Mouse (Mus musculus) intestine, embryonic 14.5 days (tissue): Measurements from ENCODE around the gene Cdc42bpb. TPM values are rescaled to one million over a fixed set of nuclear protein-coding genes. Genes with fewer than 3 reads are reported as not detected.

Source experiments
- ATAC-seq: fragments of 200-750 bp; cut with Nextera tagmentation; replicated peaks from 2 replicates; pipeline ENCODE4 v1.8.0; 2017; ENCODE audit warnings: low read depth, moderate number of reproducible peaks, moderate TSS enrichment, moderate library complexity; ENCODE audit not compliant: low FRiP score, low TSS enrichment
- DNase-seq: peaks from one replicate; pipeline ENCODE4 v3.0.0-alpha.2; 2018; ENCODE audit warnings: low spot score
- H3K27ac ChIP-seq: fragments of 300-500 bp; sonication (generic); 2 replicates; pipeline ENCODE4 v1.5.1; 2014; ENCODE audit warnings: low read depth, mild to moderate bottlenecking, control low read depth
- H3K27me3 ChIP-seq: fragments of 300-500 bp; sonication (generic); replicated peaks from 2 replicates; pipeline ENCODE4 v1.6.1; 2014; ENCODE audit warnings: low read length, control low read depth; ENCODE audit not compliant: control insufficient read depth, insufficient read depth
- H3K36me3 ChIP-seq: fragments of 300-500 bp; sonication (generic); 2 replicates; pipeline ENCODE4 v1.6.1; 2014; ENCODE audit warnings: low read length, control low read depth; ENCODE audit not compliant: control insufficient read depth, insufficient read depth
- H3K4me1 ChIP-seq: fragments of 300-500 bp; sonication (generic); replicated peaks from 2 replicates; pipeline ENCODE4 v1.6.1; 2014; ENCODE audit warnings: low read length, control low read depth, mixed read lengths; ENCODE audit not compliant: control insufficient read depth, insufficient read depth
- H3K4me2 ChIP-seq: fragments of 300-500 bp; sonication (generic); 2 replicates; pipeline ENCODE4 v1.6.1; 2014; ENCODE audit warnings: low read length
- H3K4me3 ChIP-seq: fragments of 300-500 bp; sonication (generic); 2 replicates; pipeline ENCODE4 v1.5.1; 2014; ENCODE audit warnings: low read depth, low read length, control low read depth, mixed read lengths
- H3K9ac ChIP-seq: fragments of 300-500 bp; sonication (generic); 2 replicates; pipeline ENCODE4 v1.6.1; 2014; ENCODE audit warnings: mild to moderate bottlenecking, low read length
- H3K9me3 ChIP-seq: fragments of 300-500 bp; sonication (generic); 2 replicates; pipeline ENCODE4 v1.6.1; 2016; ENCODE audit warnings: low read length, control low read depth; ENCODE audit not compliant: control insufficient read depth
- WGBS: fragments of 180-500 bp; shearing (Covaris S2); extraction: QIAGEN DNeasy Blood & Tissue Kit; methylation state at CpG from one replicate; pipeline ENCODE4 v1.1.7; 2014; 5-methylcytosine and 5-hydroxymethylcytosine counted together
- polyA plus RNA-seq: library from polyadenylated mRNA; unstranded; fragments of >200 nt; fragmentation: Nextera tagmentation; extraction: Ambion mirVana; gene quantifications from 2 replicates; pipeline ENCODE4 v1.2.1, GENCODE M21; 2014

Cdc42bpb gene
- polyA plus RNA-seq, 1 experiment from 2014 or later, result 49.0 TPM

GRCm38 (mm10) chr12:111309931-111310330 lies 67.6 kb downstream of the Cdc42bpb start:
- WGBS, result 79% methylated on average over 14 of the region's 14 CpGs
- H3K36me3 ChIP-seq, result peaks cover 98% of the 10 kb centered on the region
- no peaks in the 10 kb centered on the region for H3K9me3 ChIP-seq
- ATAC-seq (no peak), DNase-seq (no peak)
- H3K4me3 ChIP-seq, result no peak overlapping the region
- H3K27me3 ChIP-seq, result no peaks in the 10 kb centered on the region
- no peak overlapping the region for H3K27ac ChIP-seq
- H3K4me2 ChIP-seq, result no peak overlapping the region
- no peak overlapping the region for H3K9ac ChIP-seq
- H3K4me1 ChIP-seq, result no peaks in the 10 kb centered on the region

- no peaks in the 10 kb centered on the region for H3K4me1 ChIP-seq
- ATAC-seq, result no peak
- H3K4me3 ChIP-seq, result no peak overlapping the region
- DNase-seq, result no peak
- WGBS, result 80% methylated on average over 12 of the region's 12 CpGs
- no peaks in the 10 kb centered on the region for H3K9me3 ChIP-seq
- no peak overlapping the region for H3K27ac ChIP-seq
- no peak overlapping the region for H3K4me2 ChIP-seq
- H3K9ac ChIP-seq, result no peak overlapping the region
- no peaks in the 10 kb centered on the region for H3K27me3 ChIP-seq
- H3K36me3 ChIP-seq, result peaks cover 98% of the 10 kb centered on the region
Observed at GRCm38 (mm10) chr12:111309256-111309655, 68.3 kb downstream of the Cdc42bpb start.

- Histone ChIP-seq H3K4me1 (no peaks in the 10 kb centered on the region), H3K27ac (no peak overlapping the region), H3K4me2 (no peak overlapping the region), H3K27me3 (no peaks in the 10 kb centered on the region), H3K4me3 (no peak overlapping the region), H3K9me3 (no peaks in the 10 kb centered on the region), H3K36me3 (peaks cover 98% of the 10 kb centered on the region), H3K9ac (no peak overlapping the region)
- DNase-seq (no peak), ATAC-seq (no peak)
- 93% methylated on average over 8 of the region's 8 CpGs for WGBS
Observed at GRCm38 (mm10) chr12:111306821-111307220, 70.7 kb downstream of the Cdc42bpb start.

GRCm38 (mm10) chr12:111303702-111304337 lies 73.7 kb downstream of the Cdc42bpb start:
- DNase-seq (no peak), ATAC-seq (no peak)
- H3K4me3 ChIP-seq, result no peak overlapping the region
- H3K36me3 ChIP-seq, result peaks cover 93% of the 10 kb centered on the region
- 89% methylated on average over 8 of the region's 8 CpGs for WGBS
- no peak overlapping the region for H3K9ac ChIP-seq
- H3K4me2 ChIP-seq, result no peak overlapping the region
- H3K4me1 ChIP-seq, result no peaks in the 10 kb centered on the region
- H3K9me3 ChIP-seq, result no peaks in the 10 kb centered on the region
- no peak overlapping the region for H3K27ac ChIP-seq
- H3K27me3 ChIP-seq, result no peaks in the 10 kb centered on the region

- no peak for ATAC-seq
- peaks cover 95% of the 10 kb centered on the region for H3K36me3 ChIP-seq
Observed at GRCm38 (mm10) chr12:111302018-111302345, 75.5 kb downstream of the Cdc42bpb start.

GRCm38 (mm10) chr12:111301322-111302017 lies 76.0 kb downstream of the Cdc42bpb start:
- Histone ChIP-seq H3K27ac (no peak overlapping the region), H3K27me3 (no peaks in the 10 kb centered on the region), H3K4me1 (no peaks in the 10 kb centered on the region), H3K4me2 (no peak overlapping the region), H3K9ac (no peak overlapping the region), H3K4me3 (no peak overlapping the region), H3K36me3 (peaks cover 95% of the 10 kb centered on the region), H3K9me3 (no peaks in the 10 kb centered on the region)
- 95% methylated on average over 27 of the region's 27 CpGs for WGBS
- DNase-seq, result no peak
- no peak for ATAC-seq

More at GRCm38 (mm10) chr12:111302018-111302345, 75.5 kb downstream of the Cdc42bpb start:
- no peak overlapping the region for H3K27ac ChIP-seq
- no peaks in the 10 kb centered on the region for H3K27me3 ChIP-seq
- H3K9ac ChIP-seq, result no peak overlapping the region
- H3K4me2 ChIP-seq, result no peak overlapping the region
- H3K4me1 ChIP-seq, result no peaks in the 10 kb centered on the region
- DNase-seq, result no peak
- H3K4me3 ChIP-seq, result no peak overlapping the region
- WGBS, result 93% methylated on average over 14 of the region's 14 CpGs
- no peaks in the 10 kb centered on the region for H3K9me3 ChIP-seq

GRCm38 (mm10) chr12:111293025-111293424 lies 84.5 kb downstream of the Cdc42bpb start:
- Histone ChIP-seq H3K27me3 (no peaks in the 10 kb centered on the region), H3K4me3 (no peak overlapping the region), H3K4me2 (no peak overlapping the region), H3K36me3 (peaks cover 77% of the 10 kb centered on the region), H3K9ac (no peak overlapping the region), H3K4me1 (no peaks in the 10 kb centered on the region), H3K9me3 (no peaks in the 10 kb centered on the region), H3K27ac (no peak overlapping the region)
- DNase-seq, result no peak
- ATAC-seq, result no peak
- WGBS, result 92% methylated on average over 12 of the region's 12 CpGs

- Histone ChIP-seq H3K36me3 (no peaks in the 10 kb centered on the region), H3K27ac (no peak overlapping the region), H3K27me3 (no peaks in the 10 kb centered on the region), H3K9ac (no peak overlapping the region), H3K4me3 (0 out of 2 replicates have a peak overlapping the region, but pooled peaks have one; percentile 4), H3K9me3 (no peaks in the 10 kb centered on the region), H3K4me1 (peaks cover 3% of the 10 kb centered on the region; the same call in 1 of the 2 replicates), H3K4me2 (peak overlapping the region; percentile 36)
- ATAC-seq, result no peak
- 16% methylated on average over 10 of the region's 10 CpGs for WGBS
- no peak for DNase-seq
Observed at GRCm38 (mm10) chr12:111284532-111284931, 93.0 kb downstream of the Cdc42bpb start.

GRCm38 (mm10) chr12:111283573-111283972 lies 93.9 kb downstream of the Cdc42bpb start:
- WGBS, result 73% methylated on average over 4 of the region's 4 CpGs
- no peak overlapping the region for H3K4me3 ChIP-seq
- H3K36me3 ChIP-seq, result no peaks in the 10 kb centered on the region
- H3K4me1 ChIP-seq, result peaks cover 3% of the 10 kb centered on the region; the same call in 1 of the 2 replicates
- no peak overlapping the region for H3K27ac ChIP-seq
- H3K4me2 ChIP-seq, result no peak overlapping the region
- H3K9me3 ChIP-seq, result 0 out of 2 replicates have a peak, but pooled peaks cover 3% of the 10 kb centered on the region
- no peaks in the 10 kb centered on the region for H3K27me3 ChIP-seq
- DNase-seq (no peak), ATAC-seq (no peak)
- H3K9ac ChIP-seq, result no peak overlapping the region
